Mouse (Mus musculus): ENCODE measurements around the gene Qrfpr.

Qrfpr gene

GRCm38 (mm10) chr3:36150537-36150933 lies 71.6 kb downstream of the Qrfpr start:
- no peak for DNase-seq

DNA sequence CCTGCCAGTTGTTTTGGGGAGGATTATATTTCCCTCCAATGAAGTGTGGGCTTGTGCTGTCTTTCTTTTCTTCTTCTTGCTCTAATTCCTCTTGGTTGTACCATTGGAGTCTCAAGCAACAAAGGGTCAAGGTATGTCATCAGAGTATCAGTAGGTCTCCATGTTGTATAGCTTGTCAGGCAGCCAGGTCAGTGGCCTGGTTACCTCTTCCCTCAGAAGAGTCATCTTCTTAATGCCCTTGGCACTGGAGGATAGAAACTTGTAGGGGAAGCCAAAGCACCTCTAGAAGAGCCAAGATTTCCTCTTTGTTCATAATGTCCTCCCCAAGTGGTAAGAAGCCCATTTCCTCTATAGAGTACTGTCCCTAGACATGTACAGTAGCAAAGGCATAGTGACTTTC lies 83.1 kb downstream of the Qrfpr start:
- DNase-seq, result no peak

DNA sequence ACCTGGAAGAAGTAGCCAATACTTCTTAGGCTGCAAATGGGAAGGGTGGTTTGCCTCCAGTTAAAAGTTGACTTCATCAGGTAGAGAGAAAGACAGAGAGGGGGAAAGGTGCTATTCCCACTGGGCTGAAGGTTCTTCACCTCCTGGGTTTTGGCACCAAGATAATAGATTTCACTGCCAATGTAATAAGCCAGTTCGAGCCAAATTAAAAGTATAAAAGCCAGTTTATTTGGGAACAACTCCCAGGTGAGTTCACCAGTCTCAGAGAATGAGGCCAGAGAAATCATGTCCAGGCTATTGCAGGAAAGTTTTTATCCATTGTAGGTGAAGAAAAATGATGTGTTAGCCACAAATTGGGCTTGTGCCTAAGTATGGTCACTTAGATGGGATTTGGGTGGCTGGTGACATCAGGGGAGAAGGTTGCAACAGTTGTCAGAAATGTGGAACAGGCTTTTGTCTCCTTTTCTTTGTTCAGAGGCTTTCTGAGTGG lies 83.9 kb downstream of the Qrfpr start:
- DNase-seq, result no peak

DNA sequence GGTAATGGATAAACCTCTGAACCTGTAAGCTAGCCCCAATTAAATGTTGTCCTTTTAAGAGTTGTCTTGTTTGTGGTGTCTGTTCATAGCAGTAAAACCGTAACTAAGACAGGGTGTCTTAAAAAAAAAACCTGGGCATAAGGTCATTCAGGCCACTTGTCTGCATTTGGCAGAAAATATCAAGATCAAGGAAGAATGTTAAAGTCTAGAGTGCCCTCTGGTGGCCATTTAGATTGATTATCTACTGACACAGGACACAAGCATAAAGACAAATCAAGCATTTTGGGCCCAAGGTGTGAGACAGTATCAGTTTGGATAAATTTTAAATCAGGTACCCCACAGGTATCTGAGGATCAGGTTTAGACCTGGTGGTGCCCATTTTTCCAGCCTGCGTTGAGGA lies 84.6 kb downstream of the Qrfpr start:
- DNase-seq, result peak; percentile 44

DNA sequence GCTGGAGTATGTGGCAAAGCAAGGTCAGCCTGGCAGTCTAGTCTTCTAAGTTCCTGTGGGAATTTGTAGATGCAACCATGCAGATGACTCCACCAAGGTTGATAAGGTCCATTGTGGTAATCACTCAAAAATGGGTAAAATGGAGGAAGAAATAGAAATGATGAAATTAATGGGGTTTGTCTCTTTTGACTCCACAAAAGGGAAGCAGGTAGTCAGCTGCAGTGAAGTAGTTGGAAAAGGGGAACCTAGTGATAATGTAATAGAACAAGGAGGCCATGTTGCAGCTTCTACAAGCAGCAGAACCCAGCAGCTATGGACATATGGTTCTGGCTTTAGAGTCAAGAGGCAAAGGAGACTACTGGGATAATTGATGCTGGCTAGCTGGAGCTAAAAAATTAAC lies 86.0 kb downstream of the Qrfpr start:
- DNase-seq, result no peak
